Mouse (Mus musculus) frontal cortex, adult 2 months (tissue): ENCODE results near the gene Arhgef25. TPM values are rescaled to one million over a fixed set of nuclear protein-coding genes. Genes with fewer than 3 reads are reported as not detected.
"Not testable (repeated sequence)": the region's sequence is repeated elsewhere in the genome, so short reads cannot be mapped to it uniquely, and the experiment has no call there.

ENCODE experiments used
- DNase-seq, 2 experiments: peaks; one replicate each; pipeline ENCODE4 v3.0.0; 2022; ENCODE audit warnings: low spot score in 1 of 2; ENCODE audit errors: extremely low spot score in 1 of 2
- polyA plus RNA-seq: library from polyadenylated mRNA; depleted of rRNA; stranded (reverse); fragments of >200 nt; gene quantifications from 2 replicates; pipeline ENCODE4 v1.2.3, GENCODE M21; 2012; rRNA removed

Gene Arhgef25
- polyA plus RNA-seq, 1 experiment: 198 TPM

GRCm38 (mm10) chr10:127144536-127144935, 45.3 kb downstream of the Arhgef25 start:
- no peak for DNase-seq

GRCm38 (mm10) chr10:127143228-127143627, 46.7 kb downstream of the Arhgef25 start:
- DNase-seq: no peak

GRCm38 (mm10) chr10:127141500-127141899, 48.4 kb downstream of the Arhgef25 start:
- DNase-seq: no peak

- no peak for DNase-seq
These were observed 48.9 kb downstream of the Arhgef25 start for GRCm38 (mm10) chr10:127140971-127141370.

- no peak for DNase-seq
These were observed 51.3 kb downstream of the Arhgef25 start for GRCm38 (mm10) chr10:127138328-127139141.

GRCm38 (mm10) chr10:127137896-127138295, 52.0 kb downstream of the Arhgef25 start:
- DNase-seq: no peak

GRCm38 (mm10) chr10:127136510-127136909, 53.4 kb downstream of the Arhgef25 start:
- DNase-seq: no peak

GRCm38 (mm10) chr10:127135118-127135836, 54.6 kb downstream of the Arhgef25 start:
- DNase-seq: no peak

GRCm38 (mm10) chr10:127134394-127135035, 55.4 kb downstream of the Arhgef25 start:
- DNase-seq: not testable (repeated sequence)

Other genes starting within 250 kb of the Arhgef25 start
- 78.3 and 79.7 TPM in 2 replicates for gene Ctdsp2, start 211.4 kb downstream of the Arhgef25 start, polyA plus RNA-seq
- gene Avil, start 189.4 kb downstream of the Arhgef25 start, polyA plus RNA-seq: 0.14 and 0.25 TPM in 2 replicates
- 31.8 and 35.2 TPM in 2 replicates for gene Tsfm, start 159.2 kb downstream of the Arhgef25 start, polyA plus RNA-seq
- 13.9 and 14.0 TPM in 2 replicates for gene Mettl1, start 148.7 kb downstream of the Arhgef25 start, polyA plus RNA-seq
- 0.18 and 0.27 TPM in 2 replicates for gene Eef1akmt3, start 148.6 kb downstream of the Arhgef25 start, polyA plus RNA-seq
- gene Cyp27b1, start 141.8 kb downstream of the Arhgef25 start, polyA plus RNA-seq: 0.70 and 1.0 TPM in 2 replicates
- gene March9, start 129.9 kb downstream of the Arhgef25 start, polyA plus RNA-seq: 13.2 and 14.4 TPM in 2 replicates
- gene Cdk4, start 126.5 kb downstream of the Arhgef25 start, polyA plus RNA-seq: 154 and 167 TPM in 2 replicates
- gene Tspan31, start 119.8 kb downstream of the Arhgef25 start, polyA plus RNA-seq: 89.9 and 91.7 TPM in 2 replicates
- gene Agap2, start 114.8 kb downstream of the Arhgef25 start, polyA plus RNA-seq: 450 and 465 TPM in 2 replicates
- 106 and 108 TPM in 2 replicates for gene Os9, start 69.0 kb downstream of the Arhgef25 start, polyA plus RNA-seq
- 112 and 132 TPM in 2 replicates for gene B4galnt1, start 24.9 kb downstream of the Arhgef25 start, polyA plus RNA-seq
- 5.5 and 6.6 TPM in 2 replicates for gene Slc26a10, start 9.4 kb downstream of the Arhgef25 start, polyA plus RNA-seq
- gene Dtx3, start 5.6 kb upstream of the Arhgef25 start, polyA plus RNA-seq: 375 and 413 TPM in 2 replicates
- 97.3 and 97.4 TPM in 2 replicates for gene Pip4k2c, start 21.5 kb upstream of the Arhgef25 start, polyA plus RNA-seq
- 795 and 907 TPM in 2 replicates for gene Kif5a, start 73.3 kb upstream of the Arhgef25 start, polyA plus RNA-seq
- 285 and 313 TPM in 2 replicates for gene Dctn2, start 76.3 kb upstream of the Arhgef25 start, polyA plus RNA-seq
- 50.0 and 51.5 TPM in 2 replicates for gene Mbd6, start 98.9 kb upstream of the Arhgef25 start, polyA plus RNA-seq
- 63.1 and 81.8 TPM in 2 replicates for gene Mars, start 121.7 kb upstream of the Arhgef25 start, polyA plus RNA-seq
- gene Arhgap9, start 131.9 kb upstream of the Arhgef25 start, polyA plus RNA-seq: 1.1 and 1.3 TPM in 2 replicates
- gene Gli1, start 151.9 kb upstream of the Arhgef25 start, polyA plus RNA-seq: 2.0 and 3.2 TPM in 2 replicates
- gene Inhbe, start 164.3 kb upstream of the Arhgef25 start, polyA plus RNA-seq: 0.10 and 0.13 TPM in 2 replicates
- gene Inhbc, start 180.3 kb upstream of the Arhgef25 start, polyA plus RNA-seq: not detected in 2 replicates
- gene R3hdm2, start 190.2 kb upstream of the Arhgef25 start, polyA plus RNA-seq: 179 and 210 TPM in 2 replicates